Mouse (Mus musculus): Measurements from ENCODE around the gene Akap13.
"Not testable (repeated sequence)": the region's sequence is repeated elsewhere in the genome, so short reads cannot be mapped to it uniquely, and the experiment has no call there.

The Akap13 gene

DNA sequence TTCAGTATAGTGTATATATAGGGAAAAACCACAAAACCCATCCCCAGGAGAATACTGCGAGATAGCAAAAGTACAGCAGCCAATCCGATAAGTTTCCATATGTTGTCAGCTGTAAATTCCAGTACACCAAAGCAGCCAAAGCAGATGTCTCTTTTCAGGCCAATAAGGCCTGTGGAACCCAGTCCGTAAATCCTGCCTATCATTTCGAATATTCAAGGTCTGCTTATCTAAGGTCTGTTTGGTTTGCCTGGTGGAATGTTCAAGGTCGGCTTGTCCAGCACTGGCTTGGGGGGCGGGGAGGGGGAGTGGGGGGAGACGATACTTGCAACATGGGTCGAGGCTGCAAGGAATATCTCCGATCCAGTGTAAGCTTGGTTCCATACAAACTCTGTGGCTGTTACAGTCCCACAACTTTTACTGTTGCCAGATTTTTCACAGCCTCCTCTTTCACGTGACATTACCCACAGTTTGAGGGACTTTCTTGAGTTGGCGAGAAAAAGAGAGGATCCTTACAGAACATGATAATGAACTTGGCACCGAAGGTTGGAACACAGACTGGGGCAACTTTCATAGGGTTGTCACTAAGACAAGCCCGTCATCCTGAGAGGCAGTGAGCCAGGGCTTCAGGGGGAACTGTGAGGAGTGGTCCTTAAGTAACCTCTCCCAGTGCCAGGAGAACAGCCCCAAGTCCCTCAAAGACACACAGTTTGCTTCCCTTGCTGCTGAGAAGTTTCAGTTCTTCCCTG lies 335.9 kb downstream of the Akap13 start:
- in situ Hi-C loops (cut with MseI, MboI): not testable (repeated sequence)

DNA sequence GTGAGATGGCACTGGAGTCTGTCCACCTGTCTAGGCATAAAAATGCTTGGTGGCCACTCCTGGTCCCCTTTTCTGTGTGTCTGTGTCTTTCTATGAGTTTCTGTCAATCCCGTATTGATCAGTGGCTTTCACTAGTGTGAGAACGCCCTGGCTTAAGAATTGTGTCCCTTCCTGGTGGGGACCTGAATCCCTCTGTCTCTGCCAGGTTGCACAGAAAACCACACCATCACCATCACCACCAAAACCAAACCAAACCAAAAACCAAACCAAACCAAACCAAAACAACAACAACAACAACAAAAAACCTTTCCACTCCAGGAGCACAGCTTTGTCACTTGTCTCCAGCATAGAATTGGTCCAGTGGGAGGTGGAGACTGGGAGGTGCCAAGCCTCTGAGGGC lies 337.8 kb downstream of the Akap13 start:
- in situ Hi-C loops (cut with MseI, MboI): no loop called here

DNA sequence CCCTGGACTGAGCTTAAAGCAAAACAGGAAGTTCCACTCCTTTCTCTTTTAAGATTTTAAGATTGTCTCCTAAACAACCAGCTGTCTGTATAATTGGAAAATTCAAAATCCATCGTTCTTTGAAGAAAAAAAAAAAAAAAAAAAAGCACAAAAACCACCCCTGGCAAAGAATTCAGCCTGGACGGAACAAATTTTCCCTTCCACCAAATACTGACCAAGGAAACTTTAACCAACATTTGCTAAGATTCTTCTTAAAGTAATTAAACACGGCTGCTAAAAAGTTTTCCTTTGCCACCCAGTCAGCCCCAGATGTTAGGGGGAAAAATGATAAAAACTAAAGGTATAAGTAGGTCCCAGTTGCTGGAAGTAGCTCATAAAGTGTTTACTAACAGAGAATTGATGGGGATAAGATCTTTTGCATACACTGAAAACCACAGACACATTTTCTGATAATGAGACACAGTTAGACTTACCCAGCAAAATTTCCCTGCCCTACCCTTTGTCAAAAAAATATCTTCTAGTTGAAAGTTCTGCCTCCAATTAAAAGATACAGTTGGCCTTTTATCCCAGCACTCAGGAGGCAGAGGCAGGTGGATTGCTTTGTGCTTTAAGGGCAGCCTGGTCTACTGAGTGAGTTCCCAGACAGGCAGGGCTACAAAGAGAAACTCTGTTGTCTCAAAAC lies 338.5 kb downstream of the Akap13 start:
- in situ Hi-C loops (cut with MseI, MboI): no loop called here

DNA sequence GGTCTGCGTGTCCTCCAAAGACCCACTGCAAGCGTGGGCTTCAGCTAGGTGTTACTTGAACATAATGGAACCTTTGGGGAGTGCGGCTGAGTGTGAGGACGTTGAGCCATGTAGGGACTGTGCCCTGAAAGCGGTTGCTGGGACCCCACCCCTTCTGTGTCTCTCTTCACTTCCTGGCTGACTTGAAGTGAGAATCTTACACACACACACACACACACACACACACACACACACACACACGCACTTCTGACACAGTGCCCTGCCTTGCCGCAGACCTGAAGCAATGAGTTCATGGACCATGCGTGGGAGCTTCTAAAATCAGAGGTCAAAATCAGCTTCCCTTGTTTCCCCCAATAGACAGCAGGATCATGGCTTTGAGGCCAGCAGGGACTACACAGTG lies 339.8 kb downstream of the Akap13 start:
- in situ Hi-C loops (cut with MseI, MboI): no loop called here

DNA sequence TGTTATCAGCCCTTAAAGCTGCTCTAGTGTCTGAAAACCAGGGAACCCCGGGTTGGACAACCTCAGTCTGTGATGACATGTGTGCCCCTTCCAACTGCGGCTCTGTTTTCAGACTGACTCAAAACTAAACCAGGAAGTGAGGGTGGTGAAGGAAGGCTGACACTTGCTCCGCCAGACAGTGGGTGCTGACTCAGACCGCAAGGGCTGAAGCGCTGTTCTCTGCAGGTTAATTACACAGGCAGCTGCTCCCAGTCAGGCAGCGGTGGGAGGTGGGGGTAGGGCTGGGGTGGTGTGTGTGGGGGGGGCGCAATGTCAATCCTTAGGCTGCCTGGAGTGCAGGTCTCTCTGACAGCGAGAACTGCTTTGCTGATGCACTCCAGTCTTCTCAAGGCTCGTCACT lies 341.1 kb downstream of the Akap13 start:
- in situ Hi-C loops (cut with MseI, MboI): no loop called here

DNA sequence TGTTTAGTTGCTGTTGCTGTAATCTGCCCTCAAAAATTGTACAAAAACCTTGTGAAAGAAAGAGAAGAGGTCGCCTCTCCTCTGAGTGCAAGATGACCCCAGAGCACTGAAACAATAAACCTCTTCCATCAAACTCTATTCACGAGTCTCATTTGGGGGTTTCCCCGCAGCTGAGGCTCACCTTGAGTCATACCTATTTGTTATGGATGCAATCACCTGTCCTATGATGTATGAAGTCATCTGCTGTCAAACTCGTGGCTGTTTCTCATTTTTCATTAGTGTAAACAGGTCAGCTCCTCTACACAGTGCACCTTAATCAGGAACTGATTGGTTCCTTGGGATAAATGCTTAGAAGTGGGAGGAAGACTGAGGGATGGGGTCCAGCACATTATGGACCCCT lies 345.2 kb downstream of the Akap13 start:
- in situ Hi-C loops (cut with MseI, MboI): no loop called here

DNA sequence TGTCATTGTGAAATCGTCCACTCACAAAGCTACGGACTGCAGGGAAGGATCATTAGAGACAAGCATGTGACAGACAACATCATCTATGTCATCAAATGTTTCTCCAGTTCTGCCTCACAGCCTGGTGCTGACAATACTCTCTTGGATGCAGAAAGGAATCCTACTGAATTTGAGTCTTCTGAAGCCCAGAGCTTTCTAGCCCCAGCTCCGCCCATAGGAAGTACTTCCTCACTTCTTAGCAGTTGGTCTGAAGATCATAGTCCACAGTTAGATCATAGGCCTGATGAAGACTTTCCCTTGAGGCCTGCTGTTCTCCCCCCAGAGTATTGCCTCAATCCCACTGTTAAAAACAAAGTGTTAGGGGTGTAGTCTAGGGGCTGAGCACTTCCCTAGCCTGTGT lies 345.7 kb downstream of the Akap13 start:
- in situ Hi-C loops (cut with MseI, MboI): no loop called here

DNA sequence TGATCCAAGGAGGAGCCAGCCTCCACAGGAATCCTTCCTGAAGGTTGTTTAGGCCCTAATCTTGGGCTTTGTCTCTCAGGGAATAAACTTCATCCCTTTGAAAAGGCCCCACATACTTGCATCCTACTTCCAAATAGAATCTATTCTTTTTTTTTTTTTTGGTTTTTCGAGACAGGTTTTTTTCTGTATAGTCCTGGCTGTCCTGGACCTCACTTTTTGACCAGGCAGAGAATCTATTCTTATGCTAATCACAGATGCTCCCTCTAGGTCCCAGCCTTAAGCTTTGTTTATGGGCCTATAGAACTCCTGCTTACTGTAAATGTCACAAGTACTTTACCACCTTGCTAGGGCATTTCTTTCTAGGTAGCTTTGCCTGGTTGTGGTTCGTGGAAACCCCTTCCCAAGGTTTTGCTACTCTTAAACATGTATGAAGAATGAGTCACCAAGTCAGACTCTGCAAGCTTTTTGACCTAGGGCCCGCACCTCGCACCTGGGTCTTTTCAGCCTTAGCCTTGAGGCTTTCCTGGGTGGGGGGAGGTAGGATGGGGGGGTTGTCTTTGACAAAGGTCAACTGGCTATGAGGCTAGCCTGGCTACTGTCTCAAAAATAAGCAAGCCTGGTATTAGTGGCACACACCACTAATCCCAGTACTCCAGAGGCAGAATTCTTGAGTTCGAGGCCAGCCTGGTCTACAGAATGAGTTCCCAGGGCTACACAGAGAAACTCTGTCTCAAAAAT lies 346.5 kb downstream of the Akap13 start:
- in situ Hi-C loops (cut with MseI, MboI): no loop called here

DNA sequence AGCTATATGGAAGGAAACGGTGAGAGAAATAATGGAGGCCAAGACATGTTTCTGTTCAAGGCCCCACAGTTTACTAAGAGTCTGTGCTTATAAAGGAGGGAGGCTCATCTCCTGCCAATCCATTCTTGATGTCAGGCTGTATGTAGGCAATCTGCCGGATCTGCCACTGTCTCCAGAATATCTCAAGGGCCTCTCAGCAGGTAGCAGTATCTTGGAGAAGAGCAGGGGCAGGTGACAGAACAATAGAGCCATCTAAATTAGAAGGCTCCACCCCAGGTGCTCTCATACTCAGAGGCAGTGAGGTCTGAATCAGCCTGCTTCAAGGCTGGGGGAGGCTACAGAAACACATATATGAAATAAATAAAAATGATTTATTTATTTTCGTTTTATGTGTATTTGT lies 347.6 kb downstream of the Akap13 start:
- in situ Hi-C loops (cut with MseI, MboI): no loop called here

Data from mouse trophoblast stem cell (cell line).